Mouse (Mus musculus): ENCODE measurements around the gene Trim37.

DNA sequence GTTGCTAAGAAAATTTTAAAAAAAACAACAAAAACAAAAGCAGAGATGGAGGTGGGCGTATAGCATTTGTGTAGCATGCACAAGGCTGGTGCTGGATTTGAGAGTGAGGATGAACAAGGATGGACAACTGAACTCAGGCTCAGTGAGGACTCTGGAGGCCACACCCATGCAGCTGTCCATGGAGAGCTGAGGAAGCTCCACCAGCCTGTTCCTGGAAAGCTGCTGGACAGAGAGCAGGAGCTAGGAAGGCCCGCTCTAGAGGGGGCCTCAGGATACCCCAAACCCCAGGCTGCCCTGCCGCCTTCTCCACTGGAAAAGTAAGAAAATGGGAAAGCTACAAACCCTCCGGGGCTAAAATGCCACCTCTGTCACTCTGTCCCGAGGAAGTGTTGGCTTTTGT is 130.4 kb downstream of the Trim37 start:
- no peak for TF ChIP-seq GATA1 (IDR thresholded peaks at IDR 0.05; ENCODE audit: low read length)
- no peak for TF ChIP-seq TAL1 (IDR thresholded peaks at IDR 0.05; ENCODE audit: low read length)

All from erythroblast, embryonic 14.5 days (primary cell).